Mouse (Mus musculus) heart, postnatal 36 days (tissue): ENCODE measurements around the gene E130114P18Rik. TPM values are rescaled to one million over a fixed set of nuclear protein-coding genes. Genes with fewer than 3 reads are reported as not detected.

ENCODE experiments used
- DNase-seq, 2 experiments: peaks; one replicate each; pipeline ENCODE4 v3.0.0; 2021 to 2022
- intact Hi-C: fragments of 180-260 bp; cut with DNase I; formaldehyde crosslinking; loops from one replicate; pipeline ENCODE4 v1.15.1; 2025
- total RNA-seq, 2 experiments: library from RNA; stranded (reverse); gene quantifications; 2 replicates each; pipeline ENCODE4 v1.2.3; 2021

Gene E130114P18Rik
- total RNA-seq, 2 experiments from 2014 or later, result 0.28 TPM; not detected in 1

DNA sequence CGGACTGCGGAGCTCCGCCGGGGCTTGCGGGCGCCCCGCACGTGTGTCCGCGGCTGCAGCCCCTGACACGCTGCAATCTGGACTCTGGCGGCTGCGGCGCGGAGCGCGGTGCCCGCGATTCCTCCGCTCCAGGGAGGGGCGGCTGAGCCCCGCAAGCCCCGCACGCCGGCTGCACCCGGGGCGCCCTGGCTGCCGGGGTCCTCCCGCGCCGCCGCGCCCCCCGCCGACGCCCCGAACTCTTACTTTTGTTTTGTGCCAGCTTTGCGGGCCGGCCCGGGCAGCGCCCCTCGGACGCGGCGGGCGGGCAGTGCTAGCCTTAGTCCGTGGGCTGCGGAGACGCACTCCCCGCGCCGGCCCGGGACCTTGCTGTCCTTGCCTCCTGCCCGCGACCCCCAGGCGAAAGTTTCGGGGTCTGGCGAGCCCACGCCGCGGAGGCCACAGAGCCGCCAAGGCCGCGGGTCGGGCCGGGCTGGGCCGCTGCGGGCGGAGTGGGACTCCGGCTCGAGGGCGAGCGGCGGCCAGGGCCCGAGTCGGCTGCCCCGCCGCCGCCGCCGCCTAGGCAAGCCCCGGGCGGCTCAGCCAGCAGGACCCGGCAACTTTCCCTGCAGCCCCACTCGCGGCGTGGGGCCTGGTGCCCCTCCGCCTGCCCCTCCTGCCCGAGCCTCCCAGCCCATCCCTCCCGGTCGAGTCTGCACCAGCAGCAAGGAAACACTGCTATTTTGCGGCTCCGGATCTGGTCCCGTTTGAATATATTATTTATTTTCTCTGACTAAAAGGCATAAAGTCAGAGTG is 529 bp upstream of the E130114P18Rik start:
- intact Hi-C loops, result loop anchor here (1.0 to 5.0 kb wide), 3 partner anchors 90 to 314 kb away; no protein-coding TSS in a partner anchor
- DNase-seq, result peak; percentile 47 to 74

DNA sequence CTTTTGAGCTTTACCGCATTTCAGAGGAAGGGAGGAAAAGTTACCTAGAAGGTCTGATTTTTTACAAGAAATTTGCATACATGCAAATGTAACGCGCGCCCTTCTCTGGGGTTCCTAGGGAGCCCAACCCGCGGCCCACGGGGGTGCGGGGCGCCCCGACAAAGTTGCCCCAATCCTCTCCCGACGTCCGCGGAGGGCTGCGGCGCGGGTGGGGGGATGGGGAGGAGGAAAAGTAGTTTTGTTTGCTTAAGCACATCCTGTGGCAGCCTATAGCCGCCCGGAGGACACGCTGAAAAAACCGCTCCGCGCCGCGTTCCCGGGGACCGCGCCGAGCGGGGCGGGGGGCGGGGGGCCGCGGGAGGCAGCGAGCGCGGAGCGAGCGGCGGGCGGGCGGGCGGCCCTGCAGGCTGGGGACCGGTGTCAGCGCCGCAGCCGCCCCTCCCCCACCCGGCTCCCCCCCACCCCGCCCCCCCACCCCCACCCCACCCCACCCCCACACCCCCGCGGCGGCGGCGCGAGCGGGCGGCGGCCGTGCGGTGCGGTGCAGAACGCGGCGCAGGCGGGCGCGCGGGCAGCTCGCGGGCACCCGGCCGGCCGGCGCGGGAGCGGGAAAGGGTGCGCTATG is 685 bp downstream of the E130114P18Rik start:
- intact Hi-C loops, result loop anchor here (2.0 to 5.0 kb wide), 5 partner anchors 130 to 330 kb away; no protein-coding TSS in a partner anchor
- peak; percentile 68 to 81 for DNase-seq

DNA sequence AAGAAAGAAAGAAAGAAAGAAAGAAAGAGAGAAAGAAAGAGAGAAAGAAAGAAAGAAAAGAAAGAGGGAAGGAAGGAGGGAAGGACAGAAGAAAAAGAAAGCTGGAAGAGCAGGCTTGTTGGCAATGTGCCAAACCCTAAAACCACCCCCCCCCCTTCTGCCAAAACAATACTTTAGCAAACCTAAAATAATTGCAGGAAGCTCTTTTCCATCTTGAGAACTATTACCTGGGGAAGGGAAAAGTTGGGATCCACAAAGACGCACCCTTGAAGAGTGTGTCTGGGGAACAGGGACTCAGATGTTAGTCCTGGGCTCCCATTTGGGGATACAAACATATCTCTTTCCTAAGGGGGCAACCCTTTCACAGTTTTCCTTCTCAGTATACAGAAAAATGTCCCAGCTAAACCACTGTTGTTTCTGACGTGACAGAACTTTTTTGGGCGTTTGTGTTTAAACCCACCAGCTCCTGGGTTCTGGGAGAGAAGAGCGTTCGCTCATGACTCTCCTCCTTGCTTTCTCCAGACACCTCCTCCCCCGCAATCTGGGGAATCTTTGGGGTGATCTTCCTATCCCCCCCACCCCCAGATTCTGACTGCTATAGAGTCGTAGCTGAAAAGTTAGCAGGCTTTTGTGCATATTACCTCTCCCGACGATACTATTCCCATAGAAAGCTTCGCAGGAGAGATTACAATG is 1.3 kb downstream of the E130114P18Rik start:
- peak in 1 of 2 experiments; percentile 72 for DNase-seq

DNA sequence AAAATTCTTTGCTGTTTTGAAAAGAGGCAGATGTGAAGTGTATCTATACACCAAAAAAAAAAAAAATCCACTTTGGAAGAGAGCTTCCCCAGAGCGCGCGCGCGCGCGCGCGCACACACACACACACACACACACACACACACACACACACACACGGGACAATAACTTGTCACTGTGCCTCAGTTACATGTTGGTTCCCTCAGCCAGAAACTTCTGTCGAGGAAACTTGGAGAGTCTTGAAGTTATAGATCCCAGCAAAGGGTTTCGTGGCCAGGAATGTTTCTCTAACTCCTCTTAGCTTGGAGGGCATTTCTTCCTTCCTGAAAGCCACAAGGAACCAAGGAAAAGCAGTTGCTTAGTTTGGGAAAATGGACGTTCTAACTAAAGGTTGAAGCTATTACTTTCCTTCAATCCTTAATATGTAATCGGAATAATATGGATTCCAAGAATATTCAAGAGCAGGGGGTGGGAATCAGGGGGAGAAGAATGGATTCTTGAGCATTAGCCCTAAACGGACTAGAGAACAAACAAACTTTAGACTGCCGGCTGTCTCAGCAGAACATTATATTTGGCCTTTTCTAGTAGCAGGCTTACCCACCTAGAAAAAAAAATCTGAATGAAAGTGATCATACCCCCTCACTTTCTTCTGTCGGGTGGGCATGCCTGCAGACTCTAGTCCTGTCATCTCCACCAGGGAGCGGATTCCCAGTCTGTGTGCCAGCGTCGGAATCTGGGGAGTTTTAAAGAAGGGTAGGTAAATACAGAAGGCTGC is 2.2 kb downstream of the E130114P18Rik start:
- intact Hi-C loops, result loop anchor here (1.0 to 5.0 kb wide), 7 partner anchors 17 to 331 kb away; no protein-coding TSS in a partner anchor

More for the DNA sequence above, 1.3 kb downstream of the E130114P18Rik start:
- intact Hi-C loops, result loop anchor here (1.0 to 5.0 kb wide), 6 partner anchors 21 to 330 kb away; no protein-coding TSS in a partner anchor

DNA sequence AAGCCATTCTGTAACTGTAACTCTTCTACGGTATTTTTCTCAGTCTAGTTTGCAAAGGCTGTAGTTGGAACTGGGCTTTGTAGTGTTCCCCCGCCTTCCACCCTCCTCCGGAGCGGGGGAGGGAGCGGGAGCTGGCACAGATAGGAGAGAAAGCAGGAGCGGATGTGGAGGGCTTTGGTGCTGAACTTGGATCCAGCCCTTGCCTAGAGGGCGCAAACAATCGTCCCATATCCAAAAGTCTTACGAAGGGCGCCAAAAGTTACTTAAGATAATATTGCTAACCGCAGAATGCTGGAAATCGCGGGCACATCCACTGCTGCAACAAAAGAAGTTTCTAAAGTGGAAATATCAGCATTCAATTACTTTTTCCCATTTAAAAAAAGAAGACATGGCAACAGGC is 2.8 kb downstream of the E130114P18Rik start:
- intact Hi-C loops, result loop anchor here (1.0 to 5.0 kb wide), 3 partner anchors 17 to 317 kb away; no protein-coding TSS in a partner anchor

More for the DNA sequence above, 2.2 kb downstream of the E130114P18Rik start:
- DNase-seq, result peak in 1 of 2 experiments; percentile 48

DNA sequence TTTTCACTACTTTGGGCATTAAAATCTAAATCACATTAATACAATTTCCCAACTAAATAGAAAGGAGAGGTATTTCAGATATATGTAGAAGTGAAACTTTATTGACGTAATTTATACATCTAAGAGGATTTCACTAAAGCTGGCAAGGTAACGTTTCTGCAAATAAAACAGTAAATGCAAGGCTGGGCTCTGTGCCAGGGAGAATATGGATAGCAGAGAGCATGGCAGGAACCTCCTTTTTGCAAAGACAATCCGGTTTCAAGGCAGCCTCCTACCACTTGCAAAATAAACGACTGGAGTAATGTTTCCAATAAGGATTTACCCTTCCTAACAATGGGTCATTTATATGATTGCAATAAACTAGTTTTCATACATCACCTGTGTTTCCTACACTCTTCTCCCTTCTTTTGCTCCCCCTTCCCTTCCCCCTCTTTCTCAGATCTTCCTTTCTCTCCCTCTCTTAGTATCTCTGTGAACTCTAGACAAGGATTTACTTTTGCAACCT is 3.4 kb downstream of the E130114P18Rik start:
- peak in 1 of 2 experiments; percentile 5 for DNase-seq
- intact Hi-C loops, result no loop called here

More for the DNA sequence above, 2.8 kb downstream of the E130114P18Rik start:
- peak; percentile 75 to 79 for DNase-seq

DNA sequence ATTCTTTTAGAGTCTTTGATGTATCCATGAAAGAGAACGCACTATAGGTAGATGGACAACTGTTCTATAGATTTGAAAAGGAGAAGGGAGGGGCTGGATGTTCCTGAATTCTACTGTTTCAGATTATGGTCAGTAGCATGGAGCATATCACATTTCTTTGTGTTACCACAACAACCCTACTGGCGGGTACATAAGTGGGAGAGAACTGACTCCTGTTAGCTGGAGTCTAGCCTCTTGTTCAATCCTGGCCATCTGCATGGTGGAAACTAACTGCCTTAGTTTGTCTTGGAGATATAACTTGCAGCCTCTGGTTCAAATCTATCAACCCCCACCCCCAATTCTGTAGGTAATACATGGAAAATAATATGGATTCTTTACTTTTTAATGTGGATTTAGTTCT is 4.1 kb downstream of the E130114P18Rik start:
- DNase-seq, result no peak
- intact Hi-C loops, result no loop called here

DNA sequence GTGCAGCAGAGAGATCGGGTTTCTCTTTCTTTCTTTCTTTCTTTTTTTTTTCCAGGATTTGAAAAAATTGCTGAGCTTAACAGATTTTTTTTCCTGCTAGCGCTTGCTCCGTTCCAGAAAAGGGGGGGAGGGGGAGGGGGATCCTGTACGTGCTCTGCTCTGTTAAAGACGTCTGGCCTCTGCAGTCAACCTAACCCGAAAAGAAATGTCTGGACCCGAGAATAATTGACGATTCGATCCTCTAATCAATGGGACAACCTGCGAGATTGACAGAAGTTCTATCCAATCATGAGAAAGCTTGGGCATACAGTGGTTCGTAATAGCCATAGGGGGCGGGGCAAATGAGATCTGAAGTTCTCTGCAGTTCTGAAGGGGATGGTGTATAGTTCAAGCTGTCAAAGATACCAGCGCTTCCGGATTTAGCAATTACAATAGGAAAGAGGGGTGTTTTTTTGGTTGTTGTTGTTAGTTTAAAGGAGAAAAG is 4.7 kb downstream of the E130114P18Rik start:
- DNase-seq, result peak; percentile 89 to 91
- intact Hi-C loops, result no loop called here

DNA sequence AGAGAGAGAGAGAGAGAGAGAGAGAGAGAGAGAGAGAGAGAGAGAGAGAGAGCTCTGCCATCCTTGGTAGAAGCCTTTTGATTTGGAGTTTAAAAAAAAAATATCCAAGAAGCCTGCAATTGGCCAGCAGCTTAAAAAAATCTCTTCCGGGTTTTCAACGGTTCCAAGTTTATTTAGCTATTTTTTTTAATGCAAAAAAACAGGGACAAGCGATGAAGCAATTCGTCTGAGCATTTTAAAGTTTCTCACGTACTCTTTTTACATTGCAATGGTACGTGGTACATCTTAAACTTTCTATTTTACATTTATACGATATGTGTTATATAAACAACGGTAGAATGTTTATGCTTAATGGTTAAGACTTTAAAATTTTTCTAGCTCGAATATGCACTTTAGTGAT is 5.2 kb downstream of the E130114P18Rik start, which contains the start of gene Nfia:
Gene Nfia (plus strand): TSS at position 94 of the 400 bp plus-strand sequence.
- intact Hi-C loops, result no loop called here
- DNase-seq, result no peak

DNA sequence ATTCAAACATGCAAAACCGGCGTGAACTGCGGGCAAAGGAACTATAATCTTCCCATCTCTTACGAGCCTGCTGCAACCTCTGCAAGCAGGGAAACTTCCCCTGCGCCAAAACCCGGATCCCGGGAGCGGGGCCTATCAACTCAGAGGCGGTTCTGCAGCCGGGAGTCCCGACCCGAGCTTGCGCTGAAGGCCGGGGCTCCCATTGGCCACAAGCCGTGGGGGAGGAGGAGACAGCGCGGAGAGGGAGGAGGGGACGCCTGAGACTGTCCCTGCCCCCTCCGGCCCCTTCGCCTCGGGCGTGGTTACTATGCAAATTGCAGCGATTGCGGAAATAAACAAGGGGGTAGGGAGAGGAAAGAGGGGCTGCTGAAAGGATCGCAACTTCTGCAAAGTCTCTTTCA is 5.8 kb downstream of the E130114P18Rik start:
- intact Hi-C loops, result no loop called here
- DNase-seq, result peak; percentile 96

DNA sequence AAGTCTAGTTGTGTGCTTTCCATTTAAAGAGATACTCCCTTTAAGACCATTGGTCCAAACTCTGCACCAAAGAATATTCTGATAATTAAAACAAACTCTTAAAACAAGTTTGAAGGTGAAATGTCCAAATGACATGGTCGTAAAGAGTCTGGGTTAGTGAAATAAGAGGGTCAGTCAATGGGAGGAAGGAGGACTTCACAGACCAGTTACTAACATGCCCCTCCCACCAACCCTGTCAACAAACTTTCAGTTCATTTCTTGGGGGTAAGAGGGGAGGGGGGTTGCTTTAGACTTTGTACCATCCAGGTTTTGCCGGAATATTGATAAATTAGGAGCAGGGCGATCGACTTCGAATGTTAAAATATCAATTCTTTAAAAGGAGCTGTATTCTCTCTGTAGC is 6.5 kb downstream of the E130114P18Rik start:
- intact Hi-C loops, result no loop called here
- no peak for DNase-seq

DNA sequence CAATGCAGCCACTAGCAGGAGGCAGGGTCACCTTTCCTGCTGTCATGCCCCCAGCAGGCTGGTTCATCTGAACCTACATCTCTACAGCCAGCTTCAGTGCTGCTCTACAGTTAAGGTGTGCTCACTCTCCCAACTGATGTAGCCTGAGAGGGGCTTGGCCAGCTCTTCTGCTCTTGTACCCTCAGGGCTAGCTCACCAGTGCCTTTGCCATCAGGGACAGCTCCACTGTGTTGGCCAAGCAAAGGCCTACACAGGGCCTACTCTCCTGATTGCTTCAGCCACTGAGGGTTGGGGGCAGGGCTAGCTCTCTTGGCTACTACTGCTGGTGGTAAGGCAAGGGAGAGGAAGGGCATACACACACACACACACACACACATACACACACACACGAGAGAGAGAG is 8.0 kb downstream of the E130114P18Rik start:
- no peak for DNase-seq
- intact Hi-C loops, result no loop called here

DNA sequence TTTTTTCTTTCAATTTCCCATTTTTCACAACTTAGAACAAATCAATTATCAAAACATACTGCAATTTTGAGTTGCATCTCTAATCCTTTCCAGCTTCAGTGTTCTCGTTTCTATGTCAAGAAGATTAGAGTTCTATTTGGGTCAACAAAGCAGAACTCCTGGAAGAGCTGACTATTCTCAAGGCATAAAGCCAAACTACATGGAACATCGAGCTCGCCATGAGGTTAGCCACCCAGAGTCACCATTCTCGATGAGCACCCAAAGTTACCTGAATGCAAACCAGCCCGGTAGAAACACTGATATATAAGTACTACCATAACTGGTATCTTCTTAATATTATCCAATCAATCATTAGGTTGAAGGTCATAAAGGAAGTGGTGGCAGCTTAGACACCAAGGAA is 10.4 kb downstream of the E130114P18Rik start:
- intact Hi-C loops, result no loop called here
- DNase-seq, result no peak

DNA sequence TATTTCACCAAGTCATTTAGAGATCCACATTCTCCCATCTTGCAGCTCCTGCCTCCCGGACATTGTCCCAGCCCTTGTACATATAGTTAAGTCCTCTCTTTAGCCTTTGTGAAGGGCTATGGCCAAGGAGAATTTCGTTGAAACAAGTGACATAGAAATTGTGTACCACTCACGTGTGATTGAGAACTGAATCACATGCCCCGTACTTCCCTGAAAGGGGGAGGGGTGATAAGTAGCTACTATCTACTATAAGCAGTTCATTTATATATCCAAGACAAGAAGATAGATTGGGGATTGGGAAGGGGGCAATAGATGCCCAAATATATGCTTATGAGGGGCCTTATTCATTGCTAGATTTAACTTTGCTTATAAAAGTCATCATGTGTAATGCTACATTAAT is 10.9 kb downstream of the E130114P18Rik start:
- intact Hi-C loops, result no loop called here
- no peak for DNase-seq

DNA sequence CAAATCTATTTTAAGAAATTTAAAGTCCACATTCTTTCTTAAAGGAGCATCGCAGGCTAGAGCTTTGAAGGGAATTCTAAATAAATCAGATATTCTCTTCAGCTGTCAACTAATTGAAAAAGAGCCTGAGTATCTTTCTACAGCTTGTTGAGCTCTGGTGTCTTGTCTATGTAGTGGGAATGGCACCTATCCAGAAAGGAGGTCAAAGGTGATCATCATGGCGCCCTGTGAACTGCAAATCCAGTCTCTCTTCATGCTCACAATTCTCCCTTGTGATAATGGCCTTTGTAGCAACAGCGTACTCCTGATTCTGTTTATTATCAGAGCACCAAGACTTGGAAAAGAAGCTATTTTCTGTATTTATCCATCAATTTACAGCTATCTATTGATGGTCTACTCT is 11.8 kb downstream of the E130114P18Rik start:
- intact Hi-C loops, result no loop called here
- DNase-seq, result no peak

DNA sequence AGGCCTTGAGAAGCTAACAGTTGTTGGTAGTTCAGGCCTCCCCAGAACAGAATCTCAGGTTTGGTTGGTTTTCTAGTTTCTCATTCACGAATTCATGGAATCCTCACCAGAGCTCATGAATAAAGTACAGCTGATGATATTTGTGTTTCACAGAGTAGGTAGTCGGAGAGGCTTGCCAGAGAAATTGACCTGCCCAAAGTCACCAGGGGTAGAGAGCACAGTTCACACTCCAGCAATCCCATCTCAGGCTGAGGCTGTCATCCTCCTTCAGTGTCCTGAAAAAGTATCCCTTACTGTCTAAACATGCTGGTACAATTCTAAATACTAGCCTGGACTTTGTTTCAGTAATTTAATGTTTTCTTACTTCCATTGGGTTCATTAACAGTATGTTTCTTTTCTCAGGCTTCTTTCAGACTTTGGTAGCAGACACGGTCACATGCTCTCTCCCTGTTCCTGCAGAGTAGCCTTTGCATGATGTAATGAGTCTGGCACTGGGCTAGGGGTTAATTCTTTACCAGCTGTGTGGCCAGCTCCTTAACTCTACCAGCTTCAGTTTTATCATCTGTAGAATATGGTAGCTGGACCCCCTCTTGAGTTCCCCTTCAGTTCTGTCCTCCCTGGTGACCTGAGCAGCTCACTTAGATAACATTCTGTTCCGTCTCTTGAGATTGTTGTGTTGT is 12.4 kb downstream of the E130114P18Rik start:
- no peak for DNase-seq
- intact Hi-C loops, result no loop called here

DNA sequence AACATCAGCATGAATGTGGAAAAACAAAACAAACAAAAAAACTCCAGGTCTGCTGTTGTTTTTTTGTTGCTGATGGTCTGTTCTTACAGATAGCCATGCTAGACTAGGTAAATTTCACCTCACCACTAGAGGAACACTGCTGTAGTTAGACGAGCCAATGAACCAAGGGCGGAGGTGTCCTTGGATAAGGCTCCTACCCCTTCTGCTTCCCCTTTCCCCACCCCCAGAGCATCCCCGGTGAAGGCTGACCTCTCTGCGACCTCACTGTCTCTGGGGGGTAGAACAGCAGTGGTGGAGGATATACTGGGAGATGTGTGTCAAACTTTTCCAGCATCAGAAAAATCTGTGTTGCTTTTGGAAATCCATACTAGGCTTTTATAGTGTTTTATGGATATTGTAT is 13.3 kb downstream of the E130114P18Rik start:
- DNase-seq, result no peak
- intact Hi-C loops, result no loop called here

DNA sequence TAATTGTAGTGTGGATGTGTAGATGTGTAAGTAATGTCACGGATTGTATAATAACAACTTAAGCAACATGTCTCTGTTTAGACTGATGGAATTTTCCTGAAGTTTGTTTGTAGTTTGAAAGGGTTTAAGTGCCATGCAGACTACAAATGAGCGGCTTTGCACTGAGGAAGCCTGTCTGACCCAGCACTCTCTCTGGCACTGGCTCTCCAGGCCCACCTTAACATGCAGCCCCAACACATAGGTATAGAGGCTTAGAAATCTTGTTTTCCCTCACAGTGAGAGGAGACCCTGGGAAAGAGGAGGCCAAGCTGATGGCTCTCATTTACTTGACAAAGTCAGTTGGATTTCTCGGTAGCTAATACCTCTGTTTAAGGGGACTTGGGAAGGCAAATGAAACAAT is 19.2 kb downstream of the E130114P18Rik start:
- intact Hi-C loops, result loop anchor here (1.0 to 10.0 kb wide), 4 partner anchors 17 to 1166 kb away; partner anchors contain the start of gene Usp1
- DNase-seq, result no peak

DNA sequence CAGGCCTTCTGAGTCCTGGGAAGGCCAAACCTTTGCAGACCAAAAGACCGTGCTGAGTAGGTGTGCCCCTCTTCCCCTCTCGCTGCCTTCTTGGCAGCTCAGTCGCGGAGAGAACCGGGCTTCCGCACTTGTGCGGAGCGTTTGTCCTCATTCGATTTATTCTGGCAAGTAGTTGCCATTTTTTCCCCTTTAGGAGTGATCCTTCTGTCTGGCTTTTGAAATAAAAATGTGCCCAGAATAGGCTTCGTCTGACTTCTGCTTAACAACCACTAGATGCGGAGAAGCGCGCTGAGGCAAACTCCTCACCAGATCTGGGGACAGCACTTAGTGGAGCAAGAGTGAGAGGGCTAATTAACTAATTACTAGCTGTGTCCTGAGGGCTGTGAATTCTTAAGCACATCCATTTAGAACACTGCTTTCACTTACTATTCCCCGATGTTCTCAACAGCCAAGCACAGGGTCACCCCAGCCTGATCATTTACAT is 19.9 kb downstream of the E130114P18Rik start:
- peak; percentile 64 to 73 for DNase-seq
- intact Hi-C loops, result loop anchor here (1.0 to 10.0 kb wide), 4 partner anchors 17 to 1167 kb away; partner anchors contain the start of gene Usp1
